Mouse (Mus musculus) retina, adult 2 months (tissue): ENCODE results near the gene Col18a1.

Experiments
- DNase-seq: peaks from one replicate; pipeline ENCODE4 v3.0.0-alpha.2; 2012; ENCODE audit warnings: low read depth, low spot score

The Col18a1 gene

GRCm38 (mm10) chr10:77165963-77166717 lies at the start of gene Col18a1:
Gene Col18a1 (minus strand): TSS chr10:77166548.
- no peak for DNase-seq

GRCm38 (mm10) chr10:77215641-77216040 lies 49.3 kb upstream of the Col18a1 start:
- DNase-seq: no peak

- DNase-seq: no peak
Observed at GRCm38 (mm10) chr10:77214586-77214985, 48.2 kb upstream of the Col18a1 start.

GRCm38 (mm10) chr10:77213483-77213882 lies 47.1 kb upstream of the Col18a1 start:
- no peak for DNase-seq

GRCm38 (mm10) chr10:77212354-77213120 lies 46.2 kb upstream of the Col18a1 start:
- DNase-seq: no peak

- DNase-seq: no peak
Observed at GRCm38 (mm10) chr10:77211116-77211570, 44.8 kb upstream of the Col18a1 start.

GRCm38 (mm10) chr10:77210666-77211065 lies 44.3 kb upstream of the Col18a1 start:
- DNase-seq: no peak

- no peak for DNase-seq
Observed at GRCm38 (mm10) chr10:77209261-77209660, 42.9 kb upstream of the Col18a1 start.

GRCm38 (mm10) chr10:77206565-77207079 lies 40.3 kb upstream of the Col18a1 start:
- DNase-seq: no peak

- no peak for DNase-seq
Observed at GRCm38 (mm10) chr10:77206134-77206533, 39.8 kb upstream of the Col18a1 start.

GRCm38 (mm10) chr10:77203960-77204359 lies 37.6 kb upstream of the Col18a1 start:
- DNase-seq: no peak

GRCm38 (mm10) chr10:77201919-77202318 lies 35.6 kb upstream of the Col18a1 start:
- DNase-seq: no peak

GRCm38 (mm10) chr10:77200295-77200694 lies 33.9 kb upstream of the Col18a1 start:
- DNase-seq: no peak

- DNase-seq: no peak
Observed at GRCm38 (mm10) chr10:77199229-77199628, 32.9 kb upstream of the Col18a1 start.

- DNase-seq: no peak
Observed at GRCm38 (mm10) chr10:77197469-77198209, 31.3 kb upstream of the Col18a1 start.

GRCm38 (mm10) chr10:77196676-77197075 lies 30.3 kb upstream of the Col18a1 start:
- DNase-seq: no peak

GRCm38 (mm10) chr10:77196115-77196514 lies 29.8 kb upstream of the Col18a1 start:
- DNase-seq: no peak

- no peak for DNase-seq
Observed at GRCm38 (mm10) chr10:77193495-77193894, 27.1 kb upstream of the Col18a1 start.

GRCm38 (mm10) chr10:77192745-77193144 lies 26.4 kb upstream of the Col18a1 start:
- DNase-seq: no peak

GRCm38 (mm10) chr10:77190967-77191915 lies 24.9 kb upstream of the Col18a1 start:
- no peak for DNase-seq

- no peak for DNase-seq
Observed at GRCm38 (mm10) chr10:77187427-77187826, 21.1 kb upstream of the Col18a1 start.
